Mouse (Mus musculus): ENCODE data around the gene Vmn1r39. TPM values are rescaled to one million over a fixed set of nuclear protein-coding genes. Genes with fewer than 3 reads are reported as not detected.
"Not testable (repeated sequence)": the region's sequence is repeated elsewhere in the genome, so short reads cannot be mapped to it uniquely, and the experiment has no call there.

Vmn1r39 gene
- total RNA-seq (2014; rRNA removed) (0.11 TPM in 1 of 2 replicates, not detected in the other), polyA plus RNA-seq (2015; fragmentation: Nextera tagmentation; extraction: Ambion mirVana) (not detected in 2 replicates)

GRCm38 (mm10) chr6:66810509-66810908 lies at the start of gene Vmn1r39:
Gene Vmn1r39 (minus strand): TSS chr6:66810609.
- 96% methylated on average over 2 of the region's 2 CpGs for WGBS
- H3K36me3 ChIP-seq (ENCODE audit: insufficient read depth, low read length): no peaks in the 10 kb centered on the region
- H3K4me2 ChIP-seq (ENCODE audit: low read depth, low read length): no peak within 1 kb of the TSS
- DNase-seq (ENCODE audit: low spot score): no peak
- H3K4me1 ChIP-seq (ENCODE audit: insufficient read depth, low read length): no peaks in the 10 kb centered on the region
- H3K27me3 ChIP-seq (ENCODE audit: insufficient read depth, low read length): no peaks in the 10 kb centered on the region
- H3K4me3 ChIP-seq (ENCODE audit: low read length): no peak within 1 kb of the TSS
- H3K9ac ChIP-seq (replicated peaks; ENCODE audit: low read length): no peak within 1 kb of the TSS
- H3K9me3 ChIP-seq (ENCODE audit: low read length): no peaks in the 10 kb centered on the region
- TF ChIP-seq CTCF (IDR thresholded peaks at IDR 0.05; ENCODE audit: low read depth): no peak
- no peak for ATAC-seq
- H3K27ac ChIP-seq: no peak within 1 kb of the TSS

GRCm38 (mm10) chr6:66859391-66859790 lies 49.0 kb upstream of the Vmn1r39 start:
- DNase-seq (ENCODE audit: low spot score): no peak
- no peaks in the 10 kb centered on the region for H3K4me1 ChIP-seq (ENCODE audit: insufficient read depth, low read length)
- no peak for ATAC-seq
- no peaks in the 10 kb centered on the region for H3K36me3 ChIP-seq (ENCODE audit: insufficient read depth, low read length)
- no peaks in the 10 kb centered on the region for H3K27me3 ChIP-seq (ENCODE audit: insufficient read depth, low read length)
- no peak overlapping the region for H3K9ac ChIP-seq (replicated peaks; ENCODE audit: low read length)
- no peak overlapping the region for H3K27ac ChIP-seq
- TF ChIP-seq CTCF (IDR thresholded peaks at IDR 0.05; ENCODE audit: low read depth): no peak
- H3K4me3 ChIP-seq (ENCODE audit: low read length): no peak overlapping the region
- H3K9me3 ChIP-seq (ENCODE audit: low read length): no peaks in the 10 kb centered on the region
- H3K4me2 ChIP-seq (ENCODE audit: low read depth, low read length): no peak overlapping the region

- no peaks in the 10 kb centered on the region for H3K9me3 ChIP-seq (ENCODE audit: low read length)
- 89% methylated on average over 1 of the region's 1 CpGs for WGBS
- H3K27ac ChIP-seq: no peak overlapping the region
- H3K27me3 ChIP-seq (ENCODE audit: insufficient read depth, low read length): no peaks in the 10 kb centered on the region
- TF ChIP-seq CTCF (IDR thresholded peaks at IDR 0.05; ENCODE audit: low read depth): no peak
- no peak overlapping the region for H3K4me3 ChIP-seq (ENCODE audit: low read length)
- no peak overlapping the region for H3K9ac ChIP-seq (replicated peaks; ENCODE audit: low read length)
- no peaks in the 10 kb centered on the region for H3K36me3 ChIP-seq (ENCODE audit: insufficient read depth, low read length)
- no peaks in the 10 kb centered on the region for H3K4me1 ChIP-seq (ENCODE audit: insufficient read depth, low read length)
- no peak for ATAC-seq
- DNase-seq (ENCODE audit: low spot score): no peak
- no peak overlapping the region for H3K4me2 ChIP-seq (ENCODE audit: low read depth, low read length)
Measured at GRCm38 (mm10) chr6:66858356-66858755, 47.9 kb upstream of the Vmn1r39 start.

- Histone ChIP-seq H3K36me3 (ENCODE audit: insufficient read depth, low read length) (no peaks in the 10 kb centered on the region), H3K9me3 (ENCODE audit: low read length) (no peaks in the 10 kb centered on the region), H3K4me1 (ENCODE audit: insufficient read depth, low read length) (no peaks in the 10 kb centered on the region), H3K4me2 (ENCODE audit: low read depth, low read length) (no peak overlapping the region), H3K4me3 (ENCODE audit: low read length) (no peak overlapping the region), H3K9ac (replicated peaks; ENCODE audit: low read length) (no peak overlapping the region), H3K27ac (no peak overlapping the region), H3K27me3 (ENCODE audit: insufficient read depth, low read length) (no peaks in the 10 kb centered on the region)
- no peak for ATAC-seq
- no peak for TF ChIP-seq CTCF (IDR thresholded peaks at IDR 0.05; ENCODE audit: low read depth)
- no peak for DNase-seq (ENCODE audit: low spot score)
Measured at GRCm38 (mm10) chr6:66856236-66856635, 45.8 kb upstream of the Vmn1r39 start.

GRCm38 (mm10) chr6:66848936-66849335 lies 38.5 kb upstream of the Vmn1r39 start:
- Histone ChIP-seq H3K36me3 (ENCODE audit: insufficient read depth, low read length) (no peaks in the 10 kb centered on the region), H3K9ac (replicated peaks; ENCODE audit: low read length) (no peak overlapping the region), H3K27me3 (ENCODE audit: insufficient read depth, low read length) (no peaks in the 10 kb centered on the region), H3K4me2 (ENCODE audit: low read depth, low read length) (no peak overlapping the region), H3K4me3 (ENCODE audit: low read length) (no peak overlapping the region), H3K27ac (no peak overlapping the region), H3K9me3 (ENCODE audit: low read length) (no peaks in the 10 kb centered on the region), H3K4me1 (ENCODE audit: insufficient read depth, low read length) (no peaks in the 10 kb centered on the region)
- WGBS: 40% methylated on average over 4 of the region's 4 CpGs
- ATAC-seq (no peak), DNase-seq (ENCODE audit: low spot score) (no peak)
- TF ChIP-seq CTCF (IDR thresholded peaks at IDR 0.05; ENCODE audit: low read depth): no peak

GRCm38 (mm10) chr6:66840631-66841030 lies 30.2 kb upstream of the Vmn1r39 start:
- not testable (repeated sequence) for H3K27ac ChIP-seq; H3K4me1 ChIP-seq (ENCODE audit: insufficient read depth, low read length); H3K27me3 ChIP-seq (ENCODE audit: insufficient read depth, low read length); ATAC-seq; H3K9ac ChIP-seq (replicated peaks; ENCODE audit: low read length); H3K9me3 ChIP-seq (ENCODE audit: low read length); H3K4me3 ChIP-seq (ENCODE audit: low read length); H3K4me2 ChIP-seq (ENCODE audit: low read depth, low read length); H3K36me3 ChIP-seq (ENCODE audit: insufficient read depth, low read length)
- WGBS: 4% methylated on average over 1 of the region's 1 CpGs
- DNase-seq (ENCODE audit: low spot score): peak; percentile 46
- TF ChIP-seq CTCF (IDR thresholded peaks at IDR 0.05; ENCODE audit: low read depth): peak; percentile 59

- TF ChIP-seq CTCF (IDR thresholded peaks at IDR 0.05; ENCODE audit: low read depth): peak; percentile 20; the same call in 1 of the 2 replicates
- Histone ChIP-seq H3K9ac (replicated peaks; ENCODE audit: low read length) (no peak overlapping the region), H3K36me3 (ENCODE audit: insufficient read depth, low read length) (no peaks in the 10 kb centered on the region), H3K4me2 (ENCODE audit: low read depth, low read length) (no peak overlapping the region), H3K27ac (no peak overlapping the region), H3K4me3 (ENCODE audit: low read length) (no peak overlapping the region), H3K27me3 (ENCODE audit: insufficient read depth, low read length) (no peaks in the 10 kb centered on the region), H3K4me1 (ENCODE audit: insufficient read depth, low read length) (no peaks in the 10 kb centered on the region), H3K9me3 (ENCODE audit: low read length) (no peaks in the 10 kb centered on the region)
- DNase-seq (ENCODE audit: low spot score): no peak
- no peak for ATAC-seq
Measured at GRCm38 (mm10) chr6:66836932-66837331, 26.5 kb upstream of the Vmn1r39 start.
